Mouse (Mus musculus) midbrain, embryonic 15.5 days (tissue): ENCODE measurements around the gene Slc38a11. TPM values are rescaled to one million over a fixed set of nuclear protein-coding genes. Genes with fewer than 3 reads are reported as not detected.
A peak's percentile ranks its signal among the peaks of the same experiment; 100 is the strongest.

Source experiments
- ATAC-seq: fragments of 200-750 bp; cut with Nextera tagmentation; replicated peaks from 2 replicates; pipeline ENCODE4 v1.8.0; 2017; ENCODE audit warnings: moderate TSS enrichment
- H3K27ac ChIP-seq: fragments of 300-500 bp; sonication (generic); 2 replicates; pipeline ENCODE4 v1.5.1; 2015; ENCODE audit warnings: mild to moderate bottlenecking, inconsistent platforms
- H3K27me3 ChIP-seq: fragments of 300-500 bp; sonication (generic); replicated peaks from 2 replicates; pipeline ENCODE4 v1.6.1; 2015; ENCODE audit warnings: inconsistent platforms
- H3K36me3 ChIP-seq: fragments of 300-500 bp; sonication (generic); replicated peaks from 2 replicates; pipeline ENCODE4 v1.6.1; 2015; ENCODE audit warnings: inconsistent platforms
- H3K4me1 ChIP-seq: fragments of 300-500 bp; sonication (generic); 2 replicates; pipeline ENCODE4 v1.6.1; 2015; ENCODE audit warnings: inconsistent platforms
- H3K4me2 ChIP-seq: fragments of 300-500 bp; sonication (generic); 2 replicates; pipeline ENCODE4 v1.6.1; 2015; ENCODE audit warnings: inconsistent platforms, mild to moderate bottlenecking, moderate library complexity
- H3K4me3 ChIP-seq: fragments of 300-500 bp; sonication (generic); 2 replicates; pipeline ENCODE4 v1.5.1; 2015; ENCODE audit warnings: mild to moderate bottlenecking, inconsistent platforms
- H3K9ac ChIP-seq: fragments of 300-500 bp; sonication (generic); 2 replicates; pipeline ENCODE4 v1.6.1; 2015; ENCODE audit warnings: mild to moderate bottlenecking, inconsistent platforms
- H3K9me3 ChIP-seq: fragments of 300-500 bp; sonication (generic); 2 replicates; pipeline ENCODE4 v1.6.1; 2016; ENCODE audit warnings: inconsistent platforms
- WGBS: fragments of 180-500 bp; shearing (Covaris S2); methylation state at CpG from one replicate; pipeline ENCODE4 v1.1.7; 2015; ENCODE audit warnings: mixed read lengths; 5-methylcytosine and 5-hydroxymethylcytosine counted together
- polyA plus RNA-seq: library from polyadenylated mRNA; unstranded; fragments of >200 nt; fragmentation: Nextera tagmentation; extraction: Ambion mirVana; gene quantifications from 2 replicates; pipeline ENCODE4 v1.2.1, GENCODE M21; 2015

The Slc38a11 gene
- 0.93 and 1.0 TPM in 2 replicates for polyA plus RNA-seq

DNA sequence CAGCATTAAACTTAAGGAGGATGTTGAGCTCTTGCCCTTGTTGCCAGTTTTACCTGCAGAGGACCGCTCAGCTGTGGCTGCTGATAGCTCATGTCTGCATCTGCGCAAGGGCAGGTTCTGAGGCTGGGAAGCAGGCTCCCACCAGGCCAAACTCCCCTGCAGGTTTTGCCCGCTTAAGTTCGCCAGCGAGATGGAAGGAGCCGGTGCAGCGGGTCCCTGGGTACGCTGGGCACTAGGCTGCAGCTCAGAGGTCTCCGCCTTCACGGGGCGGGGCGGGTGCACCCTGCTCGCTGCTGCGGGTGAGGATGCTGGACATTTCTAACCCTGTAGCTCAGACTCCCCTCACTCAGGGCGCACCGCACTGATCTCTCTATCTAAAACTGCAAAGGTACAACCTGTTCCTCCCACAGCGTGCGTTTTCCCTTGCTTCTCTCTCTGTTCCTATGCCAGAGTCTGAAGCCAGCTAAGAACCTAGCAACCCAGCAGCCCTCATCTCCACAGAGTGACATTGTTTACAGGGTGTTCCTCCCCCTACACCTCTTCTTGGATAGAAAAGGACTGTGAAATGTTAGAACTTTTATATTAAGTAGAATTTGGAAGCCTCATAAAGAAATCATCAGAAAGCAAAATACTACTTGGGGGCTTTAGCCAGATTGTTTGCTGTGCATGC is at the start of gene Slc38a11:
Slc38a11 (minus strand) TSS at position 207 of the 670 bp plus-strand sequence.
- ATAC-seq, result peak; percentile 64
- no peaks in the 10 kb centered on the region for H3K36me3 ChIP-seq
- H3K27ac ChIP-seq, result no peak within 1 kb of the TSS
- 4% methylated on average over 18 of the region's 18 CpGs for WGBS
- peak within 1 kb of the TSS; percentile 73 for H3K4me2 ChIP-seq
- no peak within 1 kb of the TSS; the same call in 1 of the 2 replicates for H3K9ac ChIP-seq
- H3K4me3 ChIP-seq, result peak within 1 kb of the TSS; percentile 37
- no peaks in the 10 kb centered on the region for H3K9me3 ChIP-seq
- H3K4me1 ChIP-seq, result peaks cover 14% of the 10 kb centered on the region
- peaks cover 3% of the 10 kb centered on the region; the same call in 1 of the 2 replicates for H3K27me3 ChIP-seq

DNA sequence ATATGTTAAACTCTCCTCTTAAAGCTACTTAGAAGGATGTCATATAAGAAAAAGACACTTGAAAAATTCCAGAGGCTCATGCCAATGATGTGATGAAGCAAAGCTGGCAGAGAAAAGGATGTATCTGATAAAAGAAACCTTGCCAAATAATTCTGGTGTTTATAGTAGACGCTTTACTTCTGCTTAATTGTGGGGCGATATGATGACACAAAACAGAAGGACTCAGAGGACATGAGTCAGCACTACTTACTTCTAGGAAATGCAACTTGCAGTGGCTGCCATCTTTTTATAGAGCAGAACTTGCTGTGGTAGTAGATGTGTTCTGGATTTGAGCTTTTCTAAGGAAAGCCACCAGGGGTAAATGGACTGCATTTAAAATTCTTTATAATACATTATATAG is 43.3 kb upstream of the Slc38a11 start:
- WGBS, result 88% methylated on average over 2 of the region's 2 CpGs
- Histone ChIP-seq H3K27me3 (no peaks in the 10 kb centered on the region), H3K4me2 (no peak overlapping the region), H3K27ac (no peak overlapping the region), H3K4me3 (no peak overlapping the region), H3K4me1 (no peaks in the 10 kb centered on the region), H3K9ac (no peak overlapping the region), H3K9me3 (no peaks in the 10 kb centered on the region), H3K36me3 (no peaks in the 10 kb centered on the region)
- no peak for ATAC-seq

DNA sequence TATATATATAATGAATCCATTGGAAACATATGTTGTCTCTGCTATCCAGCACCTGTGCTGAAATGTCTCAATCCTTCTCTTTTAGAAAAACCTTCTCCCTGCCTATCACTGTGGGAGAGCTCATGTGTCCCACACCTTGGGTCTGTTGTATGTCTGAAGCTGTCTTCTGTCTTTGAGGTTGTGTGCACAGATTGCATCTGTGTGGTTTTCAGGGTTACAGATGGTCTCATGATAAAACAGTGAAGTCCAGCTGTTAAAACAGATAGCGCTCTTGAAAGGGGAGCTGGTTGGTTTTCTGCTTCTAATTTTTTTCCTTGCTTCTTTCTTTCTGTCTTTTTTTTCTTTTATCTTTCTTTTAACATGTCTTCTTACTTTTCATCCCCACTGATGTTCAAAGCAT is 41.6 kb upstream of the Slc38a11 start:
- Histone ChIP-seq H3K36me3 (no peaks in the 10 kb centered on the region), H3K27me3 (no peaks in the 10 kb centered on the region), H3K27ac (no peak overlapping the region), H3K4me3 (no peak overlapping the region), H3K9ac (no peak overlapping the region), H3K4me2 (no peak overlapping the region), H3K4me1 (no peaks in the 10 kb centered on the region), H3K9me3 (no peaks in the 10 kb centered on the region)
- 95% methylated on average over 1 of the region's 1 CpGs for WGBS
- no peak for ATAC-seq

DNA sequence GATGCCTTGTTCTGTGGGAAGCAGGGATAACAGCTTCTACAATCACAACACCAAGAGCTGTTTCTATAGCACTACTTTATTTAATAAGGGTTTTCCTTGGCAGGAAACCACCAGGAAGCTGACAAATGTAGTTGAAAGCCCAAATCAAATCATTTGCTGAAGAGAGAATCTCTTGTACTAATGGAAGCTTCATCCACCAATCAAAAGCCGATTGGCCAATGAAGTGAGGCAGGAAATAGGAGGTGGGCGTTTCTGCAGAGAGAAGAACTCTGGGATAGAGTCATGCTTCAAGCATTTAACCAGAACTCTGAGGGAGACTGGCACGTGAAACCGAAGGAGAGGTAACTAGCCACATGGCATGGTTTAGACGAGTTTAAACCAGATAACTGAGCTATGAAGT is 38.2 kb upstream of the Slc38a11 start:
- WGBS, result 84% methylated on average over 5 of the region's 5 CpGs

DNA sequence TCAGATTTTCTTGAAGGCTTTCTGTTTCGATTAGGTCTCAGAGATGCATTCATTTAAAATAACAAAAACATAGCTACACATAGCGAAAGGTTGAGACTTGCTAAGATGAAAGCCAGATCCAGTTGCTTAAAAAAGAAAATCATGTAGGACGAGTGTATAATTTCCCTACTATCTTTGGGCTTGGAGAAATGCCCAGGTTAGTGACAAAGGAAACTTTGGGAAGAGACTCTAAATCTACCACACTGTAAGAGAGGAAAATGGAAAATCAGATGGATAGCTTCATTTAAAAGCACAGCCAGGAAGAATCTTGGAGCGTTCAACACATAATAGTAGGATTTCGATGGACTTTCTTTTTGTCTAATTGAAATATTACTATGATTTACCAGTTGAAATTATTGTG is 36.1 kb upstream of the Slc38a11 start:
- WGBS, result 86% methylated on average over 5 of the region's 5 CpGs
- no peak overlapping the region for H3K4me3 ChIP-seq
- no peak overlapping the region for H3K9ac ChIP-seq
- no peak overlapping the region for H3K27ac ChIP-seq
- no peaks in the 10 kb centered on the region for H3K36me3 ChIP-seq
- no peaks in the 10 kb centered on the region for H3K4me1 ChIP-seq
- no peaks in the 10 kb centered on the region for H3K9me3 ChIP-seq
- H3K27me3 ChIP-seq, result no peaks in the 10 kb centered on the region
- no peak for ATAC-seq
- no peak overlapping the region for H3K4me2 ChIP-seq

More for the DNA sequence above, 38.2 kb upstream of the Slc38a11 start:
- Histone ChIP-seq H3K9me3 (no peaks in the 10 kb centered on the region), H3K36me3 (no peaks in the 10 kb centered on the region), H3K27ac (no peak overlapping the region), H3K4me2 (no peak overlapping the region), H3K27me3 (no peaks in the 10 kb centered on the region), H3K4me3 (no peak overlapping the region), H3K4me1 (no peaks in the 10 kb centered on the region), H3K9ac (no peak overlapping the region)
- no peak for ATAC-seq

DNA sequence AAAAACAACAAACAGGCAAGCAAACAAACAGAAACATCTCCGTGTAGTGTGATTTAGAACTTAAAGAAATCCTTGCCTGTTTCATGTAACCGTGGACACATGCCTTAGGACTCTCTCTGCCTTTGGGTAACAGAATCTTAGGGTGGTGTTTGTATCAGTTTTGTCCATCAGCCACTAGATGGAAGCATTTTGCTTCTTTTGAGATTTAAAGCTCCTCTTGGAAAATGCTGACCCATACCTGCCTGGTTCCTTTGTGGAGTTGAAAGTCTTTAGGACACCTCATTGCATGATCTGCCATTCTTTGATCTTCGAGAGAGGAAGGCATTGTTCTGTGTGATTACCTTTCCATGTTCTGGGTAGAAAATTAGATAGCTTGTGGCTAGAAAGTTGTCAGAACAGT is 32.3 kb upstream of the Slc38a11 start:
- H3K4me3 ChIP-seq, result no peak overlapping the region
- no peaks in the 10 kb centered on the region for H3K27me3 ChIP-seq
- H3K4me1 ChIP-seq, result no peaks in the 10 kb centered on the region
- peak; percentile 82 for ATAC-seq
- H3K9ac ChIP-seq, result no peak overlapping the region
- WGBS, result 13% methylated on average over 3 of the region's 3 CpGs
- H3K9me3 ChIP-seq, result no peaks in the 10 kb centered on the region
- no peaks in the 10 kb centered on the region for H3K36me3 ChIP-seq
- no peak overlapping the region for H3K27ac ChIP-seq
- no peak overlapping the region for H3K4me2 ChIP-seq

DNA sequence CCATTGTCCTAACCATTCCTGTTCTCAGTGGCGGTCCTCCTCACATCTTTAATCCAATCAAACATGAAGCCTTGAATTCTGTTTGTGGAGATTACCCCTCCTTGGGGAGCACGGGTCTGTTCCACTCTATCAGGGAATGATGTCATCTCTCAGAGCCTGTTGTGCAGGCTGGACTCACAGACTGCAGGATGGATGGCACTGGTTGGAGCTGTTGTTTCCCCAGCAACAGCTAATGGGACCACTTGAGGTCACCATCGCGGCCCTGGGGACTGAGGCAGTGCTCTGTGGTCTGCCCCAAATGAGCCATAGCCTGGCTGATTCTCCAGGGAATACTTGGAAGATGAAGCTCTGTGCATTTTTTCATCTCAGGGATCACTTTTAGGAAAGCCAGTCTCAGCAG is 29.2 kb upstream of the Slc38a11 start:
- no peaks in the 10 kb centered on the region for H3K4me1 ChIP-seq
- H3K9ac ChIP-seq, result no peak overlapping the region
- H3K4me2 ChIP-seq, result no peak overlapping the region
- no peaks in the 10 kb centered on the region for H3K27me3 ChIP-seq
- no peaks in the 10 kb centered on the region for H3K36me3 ChIP-seq
- no peak overlapping the region for H3K27ac ChIP-seq
- no peak overlapping the region for H3K4me3 ChIP-seq
- WGBS, result 41% methylated on average over 4 of the region's 4 CpGs
- ATAC-seq, result no peak
- H3K9me3 ChIP-seq, result no peaks in the 10 kb centered on the region

DNA sequence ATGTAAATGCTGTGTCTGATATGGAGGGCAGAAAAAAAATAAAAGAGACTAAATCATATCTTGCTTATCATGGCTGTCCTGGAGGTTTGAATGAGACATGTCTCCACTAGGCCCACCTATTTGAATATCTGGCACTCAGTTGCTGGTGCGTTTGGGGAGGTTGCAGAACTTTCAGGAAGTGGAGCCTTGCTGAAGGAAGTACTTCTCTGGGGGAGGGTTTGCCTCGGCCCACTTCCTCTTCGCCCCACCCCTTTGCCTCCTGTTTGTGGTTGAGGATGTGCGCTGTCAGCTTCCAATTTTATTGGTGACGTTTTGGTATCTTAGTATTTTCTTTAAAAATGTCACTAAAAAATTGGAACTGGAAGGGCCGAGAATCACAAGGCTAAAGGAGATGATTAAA is 27.5 kb upstream of the Slc38a11 start:
- Histone ChIP-seq H3K27ac (no peak overlapping the region), H3K9me3 (no peaks in the 10 kb centered on the region), H3K27me3 (no peaks in the 10 kb centered on the region), H3K9ac (no peak overlapping the region), H3K36me3 (no peaks in the 10 kb centered on the region), H3K4me3 (no peak overlapping the region), H3K4me2 (no peak overlapping the region), H3K4me1 (no peaks in the 10 kb centered on the region)
- ATAC-seq, result no peak
- WGBS, result 89% methylated on average over 6 of the region's 6 CpGs

DNA sequence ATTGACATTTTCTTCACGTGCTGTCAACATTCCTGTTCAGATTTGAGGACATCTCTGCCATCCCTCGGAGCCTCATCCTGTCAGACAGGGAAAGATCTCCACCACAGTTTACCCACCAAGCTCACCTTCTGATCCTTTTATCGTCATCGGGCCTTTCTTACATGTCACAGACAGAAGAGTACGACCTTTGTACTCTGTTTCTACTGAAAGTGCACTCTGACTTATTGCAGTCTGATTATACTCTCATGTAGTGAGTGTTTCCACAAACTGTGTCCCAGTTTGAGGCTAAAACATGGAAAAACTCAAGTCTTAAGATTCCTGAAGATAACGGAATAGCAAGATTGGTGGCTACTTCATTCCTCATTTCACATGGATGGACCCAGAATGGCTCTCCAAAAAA is 21.0 kb upstream of the Slc38a11 start:
- no peak for ATAC-seq
- Histone ChIP-seq H3K36me3 (no peaks in the 10 kb centered on the region), H3K27ac (no peak overlapping the region), H3K9me3 (no peaks in the 10 kb centered on the region), H3K4me2 (no peak overlapping the region), H3K27me3 (no peaks in the 10 kb centered on the region), H3K9ac (no peak overlapping the region), H3K4me3 (no peak overlapping the region), H3K4me1 (no peaks in the 10 kb centered on the region; the same call in 1 of the 2 replicates)
- 85% methylated on average over 6 of the region's 6 CpGs for WGBS

DNA sequence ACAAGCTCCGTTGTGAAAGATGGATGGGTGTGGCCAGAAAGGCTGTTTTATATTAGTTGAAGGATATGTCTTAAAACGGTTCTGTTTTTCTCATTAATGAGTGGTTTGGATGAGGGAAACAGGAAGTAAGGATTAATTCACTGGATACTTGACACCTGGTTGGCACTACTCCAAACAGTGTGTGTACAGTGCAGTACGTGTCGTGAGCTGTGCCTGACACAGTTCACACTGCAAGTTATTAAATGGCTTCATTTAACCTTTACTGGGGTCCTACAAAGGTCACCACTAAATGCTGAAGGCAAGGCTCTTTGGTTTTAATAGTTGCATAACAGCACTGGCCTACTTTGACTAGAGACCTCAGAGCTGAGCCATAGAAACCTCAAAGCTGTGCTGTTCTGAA is 18.7 kb upstream of the Slc38a11 start:
- ATAC-seq, result no peak
- 58% methylated on average over 4 of the region's 4 CpGs for WGBS
- H3K27ac ChIP-seq, result no peak overlapping the region
- H3K4me2 ChIP-seq, result no peak overlapping the region
- H3K9ac ChIP-seq, result no peak overlapping the region
- H3K4me1 ChIP-seq, result no peaks in the 10 kb centered on the region; the same call in 1 of the 2 replicates
- no peak overlapping the region for H3K4me3 ChIP-seq
- H3K36me3 ChIP-seq, result no peaks in the 10 kb centered on the region
- no peaks in the 10 kb centered on the region for H3K27me3 ChIP-seq
- no peaks in the 10 kb centered on the region for H3K9me3 ChIP-seq

DNA sequence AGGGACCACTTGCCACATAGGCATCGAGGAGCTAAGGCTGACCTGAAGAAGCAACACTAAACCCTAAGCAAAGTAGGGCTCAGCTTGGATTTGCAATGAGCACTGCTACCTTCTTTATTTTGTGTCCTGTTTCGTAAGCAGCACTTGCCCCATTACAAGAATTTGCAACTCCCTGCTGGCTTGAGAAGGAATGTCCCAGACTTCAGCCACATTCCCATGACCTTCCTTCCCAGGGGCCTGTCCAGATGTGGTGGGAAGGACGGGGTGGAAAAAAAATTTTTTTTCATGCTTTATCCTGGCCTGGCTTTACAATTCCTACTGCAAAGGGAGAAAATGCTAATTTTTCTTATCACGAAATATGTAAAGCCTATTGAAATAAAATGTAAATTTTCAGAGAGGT is 14.6 kb upstream of the Slc38a11 start:
- H3K4me3 ChIP-seq, result no peak overlapping the region
- H3K4me1 ChIP-seq, result no peaks in the 10 kb centered on the region; the same call in 1 of the 2 replicates
- no peak overlapping the region for H3K9ac ChIP-seq
- no peaks in the 10 kb centered on the region for H3K9me3 ChIP-seq
- no peaks in the 10 kb centered on the region for H3K36me3 ChIP-seq
- H3K27me3 ChIP-seq, result no peaks in the 10 kb centered on the region
- 51% methylated on average over 4 of the region's 4 CpGs for WGBS
- no peak overlapping the region for H3K4me2 ChIP-seq
- no peak overlapping the region for H3K27ac ChIP-seq
- ATAC-seq, result no peak

DNA sequence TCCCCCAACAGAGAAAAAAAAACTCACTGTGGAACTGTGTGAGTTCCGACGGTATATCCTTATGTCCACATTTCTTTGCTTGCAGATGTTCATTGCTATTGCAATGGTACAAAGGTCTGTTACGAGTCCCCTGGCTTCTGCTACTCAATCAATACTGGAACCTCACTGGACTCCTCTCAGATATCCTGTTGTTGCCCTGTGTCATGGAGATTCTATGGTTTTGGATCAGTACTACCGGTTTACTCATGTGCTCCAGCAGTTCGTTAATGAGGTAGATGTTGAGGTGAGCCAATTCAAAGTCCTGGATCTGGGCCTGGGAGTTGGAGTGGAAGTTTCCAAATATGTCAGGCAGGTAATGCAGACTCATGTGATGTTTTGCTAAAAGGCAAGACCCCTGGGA is 10.6 kb upstream of the Slc38a11 start:
- WGBS, result 90% methylated on average over 5 of the region's 5 CpGs
- no peaks in the 10 kb centered on the region for H3K36me3 ChIP-seq
- no peak for ATAC-seq

DNA sequence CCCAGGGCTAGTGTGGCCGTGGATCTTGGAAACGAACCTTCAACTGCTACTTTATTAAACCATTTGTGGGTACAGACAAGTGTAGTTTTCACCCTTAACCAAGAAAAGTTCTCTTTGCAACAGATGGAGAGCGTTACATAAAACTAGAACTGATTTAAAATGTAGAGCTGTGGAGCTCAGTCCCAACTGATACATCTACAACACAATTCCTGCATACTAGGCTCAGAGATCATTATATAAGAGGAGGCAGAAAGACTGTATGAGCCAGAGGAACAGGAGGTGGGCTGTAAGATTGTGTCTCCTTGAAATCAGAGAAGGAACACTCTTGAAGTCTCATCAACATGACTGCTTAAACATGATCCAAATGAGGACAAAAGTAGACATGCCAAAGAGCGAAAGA is 9.2 kb upstream of the Slc38a11 start:
- Histone ChIP-seq H3K27me3 (no peaks in the 10 kb centered on the region), H3K4me1 (no peaks in the 10 kb centered on the region), H3K9me3 (no peaks in the 10 kb centered on the region), H3K4me3 (no peak overlapping the region), H3K4me2 (no peak overlapping the region), H3K36me3 (no peaks in the 10 kb centered on the region), H3K27ac (no peak overlapping the region), H3K9ac (no peak overlapping the region)
- ATAC-seq, result no peak
- 93% methylated on average over 4 of the region's 4 CpGs for WGBS

More for the DNA sequence above, 10.6 kb upstream of the Slc38a11 start:
- Histone ChIP-seq H3K4me1 (no peaks in the 10 kb centered on the region), H3K27me3 (no peaks in the 10 kb centered on the region), H3K9me3 (no peaks in the 10 kb centered on the region), H3K4me2 (no peak overlapping the region), H3K4me3 (no peak overlapping the region), H3K27ac (no peak overlapping the region), H3K9ac (no peak overlapping the region)
